Mouse (Mus musculus) kidney, adult 2 months (tissue): ENCODE results near the gene Kctd19. TPM values are rescaled to one million over a fixed set of nuclear protein-coding genes. Genes with fewer than 3 reads are reported as not detected.

Source experiments
- DNase-seq: peaks from one replicate; pipeline ENCODE4 v3.0.0; 2021
- H3K27ac ChIP-seq: fragments of 200-500 bp; 2 replicates; pipeline ENCODE4 v1.5.1; 2012; ENCODE audit warnings: low read depth, low read length, control low read depth, inconsistent platforms; ENCODE audit not compliant: insufficient read depth
- H3K27me3 ChIP-seq: fragments of 200-500 bp; replicated peaks from 2 replicates; pipeline ENCODE4 v1.6.1; 2012; ENCODE audit warnings: mild to moderate bottlenecking, moderate library complexity, low read length, inconsistent platforms; ENCODE audit not compliant: control insufficient read depth, insufficient read depth
- H3K36me3 ChIP-seq: fragments of 200-500 bp; 2 replicates; pipeline ENCODE4 v1.6.1; 2012; ENCODE audit warnings: mild to moderate bottlenecking, moderate library complexity, low read length, inconsistent platforms; ENCODE audit not compliant: control insufficient read depth, insufficient read depth
- H3K4me1 ChIP-seq: fragments of 200-500 bp; 2 replicates; pipeline ENCODE4 v1.6.1; 2011; ENCODE audit warnings: low read length; ENCODE audit not compliant: control insufficient read depth, insufficient read depth
- H3K4me3 ChIP-seq: fragments of 200-500 bp; 2 replicates; pipeline ENCODE4 v1.5.1; 2011; ENCODE audit warnings: mild to moderate bottlenecking, low read depth, low read length, control low read depth; ENCODE audit not compliant: insufficient read depth
- CTCF ChIP-seq: fragments of 200-500 bp; conservative IDR thresholded peaks from 2 replicates; pipeline ENCODE4 v1.5.1; 2011; ENCODE audit warnings: low read depth, mild to moderate bottlenecking, control low read depth, low read length, moderate library complexity, mixed read lengths; ENCODE audit not compliant: insufficient read depth, insufficient read length
- POLR2A ChIP-seq: fragments of 200-500 bp; IDR thresholded peaks from one replicate; pipeline ENCODE4 v1.6.1; 2011; ENCODE audit warnings: low read depth, low read length, control low read depth
- WGBS: fragments of 180-500 bp; shearing (Covaris S2); methylation state at CpG from one replicate; pipeline ENCODE4 v1.1.7; 2018; 5-methylcytosine and 5-hydroxymethylcytosine counted together
- polyA plus RNA-seq: library from polyadenylated mRNA; depleted of rRNA; stranded (reverse); fragments of >200 nt; gene quantifications from 2 replicates; pipeline ENCODE4 v1.2.3, GENCODE M21; 2012

The Kctd19 gene
- polyA plus RNA-seq, 1 experiment, result 0.17 TPM

DNA sequence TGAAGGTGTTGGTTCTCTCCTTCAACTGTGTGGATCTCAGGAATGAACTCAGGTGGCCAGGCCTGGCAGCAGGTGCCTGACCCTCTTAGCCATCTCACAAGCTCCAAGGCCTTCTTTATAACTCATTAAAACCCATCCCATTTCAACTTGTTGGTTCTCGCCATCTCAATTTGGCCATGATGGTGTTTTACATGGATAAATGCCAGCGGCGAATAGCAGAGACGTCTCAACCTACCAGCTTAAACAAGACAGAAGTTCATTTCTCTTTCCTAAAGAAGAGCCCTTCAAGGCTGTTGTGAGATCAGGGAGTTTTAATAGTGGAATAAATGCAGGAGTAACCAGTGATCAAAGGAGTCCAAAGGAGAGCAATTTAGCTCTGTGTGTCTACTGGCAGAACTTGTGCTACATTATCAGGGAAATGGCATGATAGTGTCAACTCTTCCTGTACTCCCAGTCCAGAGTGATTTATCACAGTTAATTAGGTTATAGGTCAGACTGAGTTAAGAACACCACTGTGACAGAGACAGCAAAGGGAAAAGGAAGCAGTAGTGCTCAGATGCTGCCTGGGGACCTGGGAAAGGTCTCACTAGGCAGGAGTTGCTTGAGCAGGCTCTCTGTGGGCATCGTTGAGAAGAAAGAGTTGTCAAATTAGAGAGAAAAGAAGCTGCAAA lies 23.9 kb upstream of the Kctd19 start:
- Histone ChIP-seq H3K4me3 (no peak overlapping the region), H3K27ac (no peak overlapping the region), H3K4me1 (no peaks in the 10 kb centered on the region), H3K27me3 (no peaks in the 10 kb centered on the region), H3K36me3 (no peaks in the 10 kb centered on the region)
- DNase-seq, result no peak
- WGBS, result 71% methylated on average over 5 of the region's 5 CpGs
- TF ChIP-seq POLR2A, result no peak
- TF ChIP-seq CTCF, result no peak

DNA sequence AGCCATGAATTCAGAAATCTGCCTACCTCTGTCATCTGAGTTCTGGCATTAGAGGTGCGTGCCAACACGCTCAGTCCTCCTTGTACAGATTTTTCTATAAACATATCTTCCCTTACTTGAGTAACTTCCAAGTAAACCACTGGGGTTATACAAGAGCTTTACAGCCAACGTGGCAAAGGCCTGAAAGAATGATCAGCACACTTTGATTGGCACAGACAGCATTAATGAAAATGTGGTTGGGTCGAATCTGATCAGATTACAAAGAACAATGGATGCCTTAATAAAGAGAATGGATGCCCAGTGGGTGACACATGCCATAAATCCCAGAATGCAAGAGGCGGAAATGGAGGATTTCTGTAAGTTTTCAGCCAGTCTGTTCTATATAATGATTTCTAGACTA lies 22.9 kb upstream of the Kctd19 start:
- H3K27ac ChIP-seq, result no peak overlapping the region
- TF ChIP-seq CTCF, result no peak
- TF ChIP-seq POLR2A, result no peak
- no peaks in the 10 kb centered on the region for H3K4me1 ChIP-seq
- no peak overlapping the region for H3K4me3 ChIP-seq
- 75% methylated on average over 5 of the region's 5 CpGs for WGBS
- DNase-seq, result no peak
- no peaks in the 10 kb centered on the region for H3K36me3 ChIP-seq
- H3K27me3 ChIP-seq, result no peaks in the 10 kb centered on the region

DNA sequence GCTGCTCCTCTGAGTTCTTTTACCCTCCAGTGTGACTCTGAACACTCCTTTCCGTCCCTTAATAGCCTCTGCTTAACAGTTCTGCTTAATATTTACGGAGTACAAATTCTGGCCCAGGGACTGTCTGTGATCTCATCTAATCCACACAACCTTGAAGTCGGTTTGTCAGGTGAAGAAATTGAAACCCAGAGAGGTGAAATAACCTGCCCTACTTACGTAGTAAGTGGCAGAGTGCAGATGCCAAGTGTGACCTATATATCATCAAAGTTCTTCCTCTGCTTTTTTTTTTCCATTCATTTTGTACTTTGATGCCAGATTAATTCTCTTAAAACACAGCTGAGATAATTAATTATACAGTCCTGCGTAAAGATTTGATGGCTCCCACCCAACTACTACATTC lies 20.8 kb upstream of the Kctd19 start:
- Histone ChIP-seq H3K27me3 (no peaks in the 10 kb centered on the region), H3K36me3 (no peaks in the 10 kb centered on the region), H3K4me3 (no peak overlapping the region), H3K4me1 (no peaks in the 10 kb centered on the region), H3K27ac (no peak overlapping the region)
- DNase-seq, result no peak
- TF ChIP-seq CTCF (no peak), POLR2A (no peak)
- WGBS, result 46% methylated on average over 5 of the region's 5 CpGs

DNA sequence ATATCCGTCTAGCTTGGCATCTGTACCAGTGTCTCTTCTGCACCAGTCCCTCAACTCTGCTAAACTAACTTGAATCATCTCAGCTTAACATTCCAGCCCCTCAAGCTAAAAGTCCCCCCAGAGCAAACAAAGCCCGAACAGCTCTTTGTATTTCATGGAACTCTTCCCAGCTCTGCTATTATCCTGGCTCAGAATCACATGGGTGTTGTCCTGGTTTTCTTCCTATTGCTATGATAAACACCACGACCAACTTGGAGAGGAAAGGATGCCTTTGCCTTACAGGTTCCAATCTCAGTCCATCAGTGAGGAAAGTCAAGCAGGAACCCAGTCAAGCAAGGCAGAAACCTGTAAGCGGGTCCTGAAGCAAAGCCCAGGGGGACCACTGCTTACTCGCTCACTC lies 20.2 kb upstream of the Kctd19 start:
- Histone ChIP-seq H3K27ac (no peak overlapping the region), H3K27me3 (no peaks in the 10 kb centered on the region), H3K36me3 (no peaks in the 10 kb centered on the region), H3K4me1 (no peaks in the 10 kb centered on the region), H3K4me3 (no peak overlapping the region)
- TF ChIP-seq POLR2A (no peak), CTCF (no peak)
- WGBS, result 62% methylated on average over 5 of the region's 5 CpGs
- no peak for DNase-seq

DNA sequence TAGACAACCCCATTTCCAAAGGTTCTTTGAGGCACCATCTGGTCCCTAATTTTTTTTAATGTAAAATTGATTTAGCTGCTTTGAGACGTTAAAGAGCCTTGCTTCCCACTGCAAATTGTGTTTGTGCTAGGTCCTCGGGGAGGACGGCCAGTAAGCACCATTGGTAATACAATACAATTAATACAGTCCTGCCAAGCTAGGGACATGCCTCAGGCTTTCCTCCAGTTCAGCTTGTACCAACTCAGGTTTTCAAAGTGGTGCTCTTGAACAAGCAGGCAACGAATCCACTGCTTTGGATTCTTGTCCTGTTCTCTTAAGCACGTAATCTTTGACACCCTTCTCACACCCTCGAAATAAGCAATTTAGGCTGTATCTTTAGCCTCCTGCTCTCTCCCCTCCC lies 19.7 kb upstream of the Kctd19 start:
- no peak for TF ChIP-seq POLR2A
- no peak for TF ChIP-seq CTCF
- DNase-seq, result no peak
- Histone ChIP-seq H3K27ac (no peak overlapping the region), H3K4me1 (no peaks in the 10 kb centered on the region), H3K4me3 (no peak overlapping the region), H3K36me3 (no peaks in the 10 kb centered on the region), H3K27me3 (no peaks in the 10 kb centered on the region)
- 49% methylated on average over 6 of the region's 6 CpGs for WGBS

DNA sequence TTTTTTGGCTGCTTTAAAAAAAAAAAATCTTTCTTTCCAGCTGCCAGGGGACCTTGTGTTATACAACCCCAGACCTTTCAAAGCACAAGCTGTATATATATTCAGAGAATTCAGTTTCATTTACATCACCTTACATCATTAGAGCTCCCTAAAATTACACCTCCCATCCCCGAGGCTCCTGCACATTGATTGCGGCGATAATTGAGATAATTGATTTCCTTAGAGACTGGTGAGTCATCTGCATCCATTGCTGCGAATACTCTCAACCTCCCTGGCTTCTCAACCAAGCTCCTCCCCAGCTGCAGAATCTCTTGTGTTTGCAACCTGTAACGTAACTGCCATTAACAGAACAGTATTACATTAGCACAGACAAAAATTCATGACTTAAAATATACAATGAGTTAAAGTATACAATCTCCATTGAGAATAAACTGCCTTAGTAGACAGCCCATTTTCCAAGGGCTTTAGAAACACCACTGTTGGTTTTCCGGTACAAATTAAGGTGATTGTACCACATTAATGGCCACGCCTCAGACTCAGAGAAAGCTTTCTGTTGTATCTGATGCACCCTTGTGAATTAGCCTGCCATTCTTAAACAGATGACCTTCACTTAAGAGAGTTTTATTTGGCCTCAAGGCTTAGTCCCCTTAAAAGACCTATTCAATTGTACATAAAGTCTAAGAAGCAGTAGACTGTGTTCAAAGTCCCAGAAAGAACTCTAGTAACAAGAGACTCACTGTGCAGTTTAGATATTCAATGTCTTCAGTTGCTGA lies 18.6 kb upstream of the Kctd19 start:
- 72% methylated on average over 7 of the region's 7 CpGs for WGBS

DNA sequence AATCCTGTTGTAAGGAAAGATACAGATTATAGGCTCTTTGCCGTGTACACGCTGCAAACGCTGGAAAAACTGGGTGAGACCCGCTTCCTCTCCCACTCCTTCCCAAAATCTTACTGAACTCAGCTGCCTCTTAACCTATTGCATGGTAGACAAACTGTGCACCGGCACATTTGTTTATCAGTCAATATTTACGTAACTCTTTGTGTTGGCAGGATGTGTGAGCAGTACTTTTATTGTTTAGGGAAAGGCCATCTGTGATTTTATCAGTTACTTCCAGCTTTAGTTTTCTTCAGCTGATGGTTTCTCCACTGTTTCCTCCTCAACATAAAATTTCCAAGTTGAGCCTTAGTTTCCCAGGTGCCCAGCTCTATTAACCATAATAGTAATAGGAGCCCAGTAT lies 13.6 kb upstream of the Kctd19 start:
- Histone ChIP-seq H3K27me3 (no peaks in the 10 kb centered on the region; the same call in 1 of the 2 replicates), H3K36me3 (no peaks in the 10 kb centered on the region), H3K4me3 (no peak overlapping the region), H3K27ac (no peak overlapping the region), H3K4me1 (no peaks in the 10 kb centered on the region)
- DNase-seq, result no peak
- TF ChIP-seq POLR2A (no peak), CTCF (no peak)
- 60% methylated on average over 6 of the region's 6 CpGs for WGBS

More for the DNA sequence above, 18.6 kb upstream of the Kctd19 start:
- H3K4me3 ChIP-seq, result no peak overlapping the region
- no peak for TF ChIP-seq CTCF
- TF ChIP-seq POLR2A, result no peak
- no peaks in the 10 kb centered on the region for H3K4me1 ChIP-seq
- no peaks in the 10 kb centered on the region for H3K27me3 ChIP-seq
- no peak overlapping the region for H3K27ac ChIP-seq
- H3K36me3 ChIP-seq, result no peaks in the 10 kb centered on the region
- DNase-seq, result no peak
